Mouse (Mus musculus): ENCODE measurements around the gene Bax. TPM values are rescaled to one million over a fixed set of nuclear protein-coding genes. Genes with fewer than 3 reads are reported as not detected.
"Not testable (repeated sequence)": the region's sequence is repeated elsewhere in the genome, so short reads cannot be mapped to it uniquely, and the experiment has no call there.

Bax gene
- total RNA-seq, 2 experiments from 2014 or later = 23.4 to 24.1 TPM

GRCm38 (mm10) chr7:45482166-45482565 is 15.5 kb upstream of the Bax start:
- no peak for DNase-seq

- peak; percentile 69 to 80 for DNase-seq
Measured at GRCm38 (mm10) chr7:45481374-45481927, 14.8 kb upstream of the Bax start, which contains the start of gene Tulp2. Tulp2 (plus strand) TSS chr7:45481877.

DNA sequence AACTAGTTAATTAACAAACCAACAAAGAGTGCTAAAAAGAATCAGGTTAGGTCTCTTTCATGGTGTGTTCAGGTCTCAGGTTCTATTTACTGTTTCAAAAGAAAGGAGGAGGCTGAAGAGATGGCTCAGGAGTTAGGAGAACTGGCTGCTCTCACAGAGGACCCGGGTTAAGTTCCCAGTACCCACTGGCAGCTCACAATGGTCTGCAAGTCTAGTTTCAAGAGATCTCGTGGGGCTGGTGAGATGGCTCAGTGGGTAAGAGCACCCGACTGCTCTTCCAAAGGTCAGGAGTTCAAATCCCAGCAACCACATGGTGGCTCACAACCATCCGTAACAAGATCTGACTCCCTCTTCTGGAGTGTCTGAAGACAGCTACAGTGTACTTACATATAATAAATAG is 13.6 kb upstream of the Bax start:
- DNase-seq = not testable (repeated sequence)

DNA sequence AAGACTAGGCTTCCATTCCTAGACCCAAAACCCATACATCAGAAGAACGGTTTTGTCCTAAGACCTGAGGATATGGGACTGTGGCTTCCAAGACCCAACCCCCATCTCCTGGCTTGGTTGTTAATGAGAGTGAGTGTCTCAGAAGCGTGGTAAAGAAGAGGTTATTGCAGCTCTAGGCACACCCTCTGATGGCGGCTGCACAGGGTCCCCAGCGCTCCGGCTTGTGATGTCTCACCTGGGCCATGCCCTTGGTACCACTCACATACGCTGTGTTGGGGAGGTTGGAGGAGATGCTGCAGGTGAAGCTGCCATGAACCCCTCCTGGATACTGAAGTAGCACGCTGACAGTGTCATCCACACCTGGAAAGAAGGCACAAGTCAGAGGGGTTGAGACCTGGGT is 12.1 kb upstream of the Bax start:
- no peak for DNase-seq

GRCm38 (mm10) chr7:45477003-45477402 is 10.3 kb upstream of the Bax start:
- DNase-seq = peak; percentile 69 to 80

DNA sequence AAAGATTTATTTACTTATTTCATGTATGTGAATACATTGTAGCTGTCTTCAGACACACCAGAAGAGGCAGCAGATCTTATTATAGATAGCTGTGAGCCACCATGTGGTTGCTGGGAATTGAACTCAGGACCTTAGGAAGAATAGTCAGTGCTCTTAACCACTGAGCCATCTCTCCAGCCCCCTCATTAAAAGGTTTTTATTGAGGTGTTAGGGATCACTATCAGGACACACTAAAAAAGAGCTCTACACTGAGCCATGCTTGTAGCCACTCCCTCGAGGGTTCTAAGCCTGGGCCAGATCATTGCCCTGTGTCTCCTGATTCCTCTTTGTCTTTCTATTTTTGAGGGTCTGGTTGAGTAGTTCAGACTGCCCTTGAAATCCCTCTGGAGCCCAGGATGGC is 9.8 kb upstream of the Bax start:
- no peak for DNase-seq

DNA sequence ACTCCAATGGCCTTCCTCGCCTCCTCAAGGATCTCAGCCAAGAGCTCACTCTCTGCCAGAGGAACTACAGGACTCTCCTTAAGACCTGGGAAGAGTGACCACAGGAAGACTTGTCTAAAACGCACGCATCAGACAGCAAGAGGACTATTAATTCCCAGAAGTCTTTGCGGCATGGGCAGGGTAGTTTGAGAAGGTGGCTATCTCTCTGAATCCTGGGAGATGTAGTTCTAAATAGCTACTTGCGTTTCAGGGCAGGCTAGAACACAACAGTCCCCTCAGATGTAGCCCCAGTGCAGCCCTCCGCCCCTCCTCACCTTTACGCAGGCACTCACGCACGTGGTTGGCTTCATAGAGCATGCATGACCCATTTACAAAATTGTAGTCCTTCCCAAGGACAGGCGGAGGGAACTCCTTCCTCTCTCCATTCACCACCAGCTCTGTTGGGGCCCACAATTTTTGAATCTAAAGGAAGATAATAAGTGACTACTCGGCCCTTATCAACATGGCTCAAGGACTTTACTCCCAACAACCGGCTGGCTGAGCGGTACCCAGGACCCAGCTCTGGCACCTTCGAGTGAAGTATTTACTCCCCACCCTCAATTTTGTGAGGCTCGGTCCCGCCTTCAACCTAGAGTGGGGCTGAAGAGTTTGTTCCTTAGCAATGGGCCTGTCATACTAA is 8.7 kb upstream of the Bax start:
- DNase-seq = no peak

GRCm38 (mm10) chr7:45470869-45471268 is 4.2 kb upstream of the Bax start:
- DNase-seq = peak; percentile 70 to 89

GRCm38 (mm10) chr7:45467090-45467670 is 482 bp upstream of the Bax start:
- DNase-seq = no peak

GRCm38 (mm10) chr7:45465549-45465948 is 1.1 kb downstream of the Bax start:
- peak in 1 of 2 experiments; percentile 18 for DNase-seq

GRCm38 (mm10) chr7:45465112-45465511 is 1.6 kb downstream of the Bax start:
- no peak for DNase-seq

DNA sequence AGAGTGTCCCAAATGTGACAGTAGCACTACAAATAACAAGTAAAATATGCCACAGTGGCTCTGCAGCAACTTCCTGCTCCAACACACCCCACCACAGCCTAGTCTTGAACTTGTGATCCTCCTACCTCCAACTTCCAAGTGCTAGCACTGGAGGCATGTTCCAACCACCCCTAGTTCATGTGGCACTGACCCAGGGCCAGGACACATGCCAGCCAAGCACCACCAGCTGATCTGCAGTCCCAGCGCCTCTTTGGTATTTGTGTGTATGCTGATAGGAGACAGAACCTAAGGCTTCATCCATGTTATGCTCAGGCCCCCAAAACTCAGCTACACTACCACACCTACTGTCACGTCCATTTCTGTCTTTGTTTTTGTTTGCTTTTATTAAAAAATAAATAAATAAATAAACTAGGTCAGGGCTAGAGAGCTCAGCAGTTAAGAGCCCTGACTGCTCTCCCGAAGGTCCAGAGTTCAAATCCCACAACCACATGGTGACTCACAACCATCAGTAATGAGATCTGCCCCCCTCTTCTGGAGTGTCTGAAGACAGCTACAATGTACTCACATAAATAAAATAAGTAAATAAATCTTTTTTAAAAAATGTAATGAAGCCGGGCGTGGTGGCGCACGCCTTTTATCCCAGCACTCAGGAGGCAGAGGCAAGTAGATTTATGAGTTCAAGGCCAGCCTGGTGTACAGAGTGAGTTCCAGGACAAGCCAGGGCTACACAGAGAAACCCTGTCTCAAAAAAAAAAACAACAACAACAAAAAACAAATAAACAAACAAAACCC is 2.5 kb downstream of the Bax start:
- no peak for DNase-seq

- not testable (repeated sequence) for DNase-seq
Measured at GRCm38 (mm10) chr7:45462868-45463267, 3.8 kb downstream of the Bax start.

- DNase-seq = no peak
Measured at GRCm38 (mm10) chr7:45462325-45462724, 4.4 kb downstream of the Bax start.

DNA sequence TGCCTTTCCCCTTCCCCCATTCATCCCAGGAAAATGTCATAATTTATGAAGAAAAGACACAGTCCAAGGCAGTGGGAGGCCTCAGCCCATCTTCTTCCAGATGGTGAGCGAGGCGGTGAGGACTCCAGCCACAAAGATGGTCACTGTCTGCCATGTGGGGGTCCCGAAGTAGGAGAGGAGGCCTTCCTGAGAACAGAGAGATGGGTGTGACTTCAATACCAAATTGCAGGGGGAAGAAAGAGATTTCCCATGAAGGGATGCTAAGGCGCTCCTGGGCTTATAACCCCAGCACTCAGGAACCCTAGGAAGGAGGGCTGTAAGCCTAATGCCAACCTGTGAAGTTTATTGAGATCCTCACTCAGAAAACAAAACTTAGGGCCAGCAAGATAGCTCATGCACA is 4.9 kb downstream of the Bax start:
- no peak for DNase-seq

DNA sequence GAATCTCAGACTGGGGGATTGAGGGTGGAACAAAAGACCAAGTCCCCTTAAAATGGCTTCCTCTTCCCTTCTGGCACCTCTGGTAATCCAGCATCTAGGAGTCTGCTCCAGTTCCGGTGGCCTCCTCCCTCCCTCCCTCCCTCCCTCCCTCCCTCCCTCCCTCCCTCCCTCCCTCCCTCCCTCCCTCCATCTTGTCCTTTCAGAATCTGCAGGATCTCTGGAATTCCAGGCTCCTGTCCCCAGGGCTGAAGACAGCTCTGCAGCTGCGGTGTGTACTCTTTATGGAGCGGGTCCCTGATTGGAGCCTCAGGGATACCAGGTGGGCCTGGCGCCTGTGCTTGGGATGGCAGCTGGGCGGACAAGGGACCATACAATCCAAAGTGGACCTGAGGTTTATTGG is 5.4 kb downstream of the Bax start:
- no peak for DNase-seq

DNA sequence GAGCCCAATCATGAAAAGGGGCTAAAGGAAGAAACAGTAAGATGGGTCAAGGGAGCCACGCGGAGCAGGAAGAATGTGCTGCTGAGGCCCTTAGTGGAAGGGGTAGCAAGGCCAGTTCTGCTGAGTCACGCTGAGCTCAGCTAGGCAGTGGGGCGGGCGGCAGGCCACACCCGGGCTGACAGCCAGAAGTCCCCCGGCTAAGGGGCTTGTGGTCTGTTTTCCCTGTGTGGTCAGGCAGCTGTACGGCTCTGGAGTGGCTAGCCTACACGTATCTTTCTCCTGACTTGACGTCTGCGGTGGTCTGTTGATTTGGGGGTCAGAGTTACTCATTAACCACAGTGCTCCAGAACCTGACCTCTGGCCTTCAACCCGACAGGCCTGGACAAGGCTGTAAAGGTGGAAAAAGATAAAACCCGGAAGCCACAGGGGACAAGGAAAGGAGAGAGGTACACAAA is 5.8 kb downstream of the Bax start:
- peak; percentile 79 to 84 for DNase-seq

DNA sequence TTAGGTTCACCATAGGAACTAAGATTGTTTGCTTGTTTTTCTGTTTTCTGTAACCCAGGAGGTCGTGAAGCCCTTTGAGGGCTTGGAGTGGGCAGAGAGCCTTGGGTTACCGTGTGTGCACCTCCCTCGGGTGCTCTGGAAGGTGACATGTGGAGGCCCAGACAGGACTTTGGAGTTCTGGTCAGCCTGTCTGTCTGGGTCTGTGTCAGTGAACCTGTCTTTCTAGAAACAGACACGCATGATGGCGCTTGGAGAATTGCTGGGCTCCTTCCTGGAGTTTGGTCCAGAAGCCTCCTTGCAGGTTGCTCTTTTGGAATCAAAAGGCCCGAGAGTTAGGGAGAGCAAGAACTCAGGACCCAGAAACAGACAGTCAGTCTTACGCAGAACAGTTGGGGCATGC is 6.3 kb downstream of the Bax start:
- DNase-seq = peak; percentile 31 to 69

DNA sequence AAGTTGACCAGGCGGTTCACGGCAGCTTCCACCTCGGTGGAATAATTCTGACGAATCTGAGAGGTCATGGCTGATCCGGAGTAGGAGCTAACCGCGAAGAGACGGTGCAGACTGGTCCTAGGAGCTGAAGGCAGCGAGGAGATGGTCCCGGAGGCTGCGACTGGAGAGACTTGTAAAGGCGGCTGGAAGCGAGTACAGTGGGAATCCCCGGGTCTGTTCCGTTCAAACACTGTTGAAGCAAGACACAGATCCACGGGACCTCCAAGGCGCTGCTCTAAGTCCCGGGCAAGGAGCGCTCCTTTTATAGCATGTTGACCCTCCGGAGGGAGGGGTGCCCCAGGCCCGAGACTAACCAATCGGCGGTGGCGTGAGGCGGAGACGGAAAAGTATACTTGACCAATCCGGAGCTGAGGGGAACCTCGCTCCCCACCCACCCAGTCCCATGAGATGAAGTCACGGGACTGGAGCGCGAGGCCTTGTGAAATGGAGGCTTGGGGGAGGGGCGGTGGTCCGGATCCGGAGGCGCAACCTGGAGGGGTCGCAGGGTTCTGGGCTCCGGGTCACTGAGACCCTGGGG is 7.0 kb downstream of the Bax start, which contains the start of gene Ftl1:
TSS of gene Ftl1 (minus strand) at position 321 of the 577 bp plus-strand sequence.
- DNase-seq = peak; percentile 98 to 99

DNA sequence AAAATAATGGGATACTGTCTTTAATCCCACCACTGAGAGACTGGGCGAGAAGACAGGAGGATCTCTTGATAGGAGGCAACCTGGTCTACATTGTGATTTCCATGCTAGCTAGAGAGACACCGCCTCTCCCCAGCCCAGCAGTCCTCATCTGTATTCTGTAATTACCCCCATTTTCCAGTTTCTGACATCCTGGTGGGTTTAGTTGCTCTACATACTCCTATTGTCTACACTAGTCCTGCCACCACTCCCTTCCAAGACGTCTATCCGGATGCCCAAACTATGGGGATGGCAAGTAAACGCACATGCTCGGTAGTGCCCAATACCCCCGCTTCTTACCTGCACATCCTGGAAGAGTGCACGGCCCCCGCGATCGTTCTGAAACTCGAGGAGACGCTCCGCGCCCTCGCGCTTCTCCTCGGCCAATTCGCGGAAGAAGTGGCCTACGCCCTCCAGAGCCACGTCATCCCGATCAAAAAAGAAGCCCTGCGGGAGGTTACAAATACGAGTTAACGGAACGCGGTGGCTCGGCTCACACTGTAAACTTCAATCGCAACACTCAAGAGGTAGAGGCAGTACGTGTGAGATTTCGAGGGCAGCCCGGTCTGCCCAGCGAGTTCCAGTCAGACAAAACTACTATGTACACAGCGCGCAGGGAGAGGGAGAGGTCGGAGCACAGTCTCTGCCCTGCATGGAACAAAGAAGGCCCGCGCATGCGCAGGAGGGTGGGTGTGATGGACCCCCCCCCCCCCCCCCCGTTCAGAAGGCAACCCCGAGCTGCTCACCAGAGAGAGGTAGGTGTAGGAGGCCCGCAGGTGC is 7.7 kb downstream of the Bax start:
- DNase-seq = peak; percentile 86 to 89

Measured in heart, adult 18-20 months (tissue).